Mouse (Mus musculus) urinary bladder, postnatal 36 days (tissue): ENCODE measurements around the gene Supt20.
A peak's percentile ranks its signal among the peaks of the same experiment; 100 is the strongest.
"Not testable (repeated sequence)": the region's sequence is repeated elsewhere in the genome, so short reads cannot be mapped to it uniquely, and the experiment has no call there.

Experiments used
- DNase-seq, 2 experiments: peaks; one replicate each; pipeline ENCODE4 v3.0.0; 2022; ENCODE audit warnings: low spot score in 2 of 2, mixed read lengths in 1 of 2

Gene Supt20

GRCm38 (mm10) chr3:54756058-54756457 lies 63.5 kb downstream of the Supt20 start:
- peak in 1 of 2 experiments; percentile 18 for DNase-seq

DNA sequence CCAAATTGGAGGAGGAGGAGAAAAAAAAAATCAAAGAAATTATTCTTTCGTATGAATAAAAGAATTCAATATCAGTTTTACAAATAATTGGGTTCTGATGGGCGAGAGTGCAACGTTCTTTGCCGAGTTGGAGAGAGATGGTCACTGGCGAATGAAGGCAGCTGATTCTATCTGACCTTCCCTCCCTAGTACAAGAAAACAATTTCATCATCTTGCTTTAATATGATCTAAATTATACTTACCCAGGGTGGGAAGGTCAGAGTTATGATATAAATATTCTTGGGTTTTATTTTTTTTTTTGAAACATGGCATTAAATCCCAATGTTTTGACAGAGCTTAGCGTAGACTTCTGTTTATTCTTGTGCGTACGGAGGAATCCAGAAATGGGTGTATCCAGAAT lies 64.8 kb downstream of the Supt20 start:
- no peak for DNase-seq

- no peak for DNase-seq
Observed at GRCm38 (mm10) chr3:54759211-54759610, 66.6 kb downstream of the Supt20 start.

DNA sequence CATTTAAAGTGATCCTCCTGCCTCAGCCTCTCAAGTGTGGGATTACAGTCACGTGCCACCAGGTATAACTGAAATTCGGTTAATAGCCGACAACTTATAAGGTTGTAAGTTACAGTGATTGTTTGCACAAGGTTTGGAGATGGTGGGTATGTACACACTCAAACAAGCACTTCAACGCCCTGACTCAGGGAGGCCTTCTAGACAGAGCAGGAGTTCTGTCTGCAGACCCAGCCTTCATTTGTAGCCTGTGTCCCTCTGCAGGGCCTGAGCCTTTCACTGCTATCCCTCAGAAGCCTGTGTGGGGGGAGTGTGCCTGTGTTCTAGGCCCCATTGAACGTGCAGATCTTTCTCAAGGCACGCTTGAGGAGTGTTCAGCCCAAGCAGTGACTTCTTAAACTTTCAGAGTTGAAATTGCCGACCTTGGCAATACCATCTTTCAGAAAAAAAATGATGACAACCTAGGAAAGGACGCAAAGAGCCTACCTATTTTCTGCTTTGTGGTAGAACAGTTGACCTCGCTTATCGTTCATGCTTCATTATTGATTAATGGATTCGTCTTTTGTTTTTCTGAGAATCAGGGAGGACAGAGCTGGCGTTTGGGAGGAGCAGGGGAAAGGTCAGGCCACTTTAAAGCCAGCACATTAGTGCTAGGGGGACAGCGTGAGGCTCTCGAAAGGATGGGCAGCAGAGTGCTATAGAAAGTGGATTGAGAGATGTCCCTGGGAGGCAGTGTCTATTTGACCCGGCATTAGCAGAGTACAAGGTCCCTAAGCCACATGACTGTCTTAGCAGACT lies 67.9 kb downstream of the Supt20 start:
- no peak for DNase-seq

DNA sequence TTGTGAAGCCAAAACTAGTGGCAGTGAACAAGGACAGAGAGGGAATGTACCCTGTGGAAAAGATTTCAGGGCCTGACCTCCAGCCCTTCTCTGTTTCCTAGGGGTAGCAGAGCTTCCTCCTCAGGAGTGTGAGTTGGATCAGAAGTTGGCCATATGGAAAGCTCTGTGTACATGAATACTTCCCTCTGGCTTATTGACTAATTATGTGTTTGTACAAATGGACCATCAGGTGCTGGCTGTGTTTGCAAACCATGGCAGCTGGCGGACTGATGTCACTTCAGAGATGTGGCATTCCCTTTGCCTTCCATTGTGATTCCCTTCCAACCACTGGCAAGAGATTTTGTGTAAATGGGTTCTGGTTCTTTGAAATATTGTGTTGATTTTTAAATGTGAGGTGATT lies 68.7 kb downstream of the Supt20 start:
- no peak for DNase-seq

- DNase-seq = no peak
Observed at GRCm38 (mm10) chr3:54764418-54764817, 71.8 kb downstream of the Supt20 start.

DNA sequence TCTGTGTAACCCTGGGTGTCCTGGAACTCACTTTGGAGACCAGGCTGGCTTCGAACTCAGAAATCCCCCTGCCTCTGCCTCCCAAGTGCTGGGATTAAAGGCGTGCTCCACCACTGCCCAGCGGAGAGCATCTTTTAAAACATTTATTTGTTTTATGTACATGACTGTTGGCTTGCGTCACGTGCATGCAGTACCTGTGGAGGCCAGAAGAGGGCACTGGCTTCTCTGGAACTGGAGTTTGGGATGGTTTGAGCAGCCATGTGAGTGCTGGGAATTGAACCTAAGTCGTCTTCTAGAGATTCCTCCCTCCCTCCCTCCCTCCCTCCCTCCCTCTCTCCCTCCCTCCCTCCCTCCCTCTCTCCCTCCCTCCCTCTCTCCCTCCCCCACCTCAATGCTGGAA lies 72.9 kb downstream of the Supt20 start:
- not testable (repeated sequence) for DNase-seq

- no peak for DNase-seq
Observed at GRCm38 (mm10) chr3:54766034-54766433, 73.4 kb downstream of the Supt20 start.

DNA sequence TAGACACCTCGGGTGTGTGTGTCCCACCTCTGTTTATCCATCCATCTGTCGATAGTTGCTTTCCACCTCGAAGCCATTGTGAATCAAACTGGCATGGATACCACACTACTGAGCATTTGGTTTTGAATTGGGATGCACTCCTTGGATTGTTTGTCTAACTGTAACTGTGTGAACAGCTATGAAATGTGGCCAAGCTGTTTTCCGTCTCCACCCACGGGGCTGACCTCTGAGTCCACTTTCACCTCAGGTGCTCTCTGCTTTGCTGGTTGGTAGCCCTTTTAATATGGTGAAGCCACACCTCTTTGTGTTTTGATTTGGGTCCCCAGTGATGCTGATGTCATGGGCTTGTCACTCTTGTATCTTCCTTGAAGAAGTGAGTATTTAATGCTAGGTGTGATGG lies 74.2 kb downstream of the Supt20 start:
- DNase-seq = no peak

DNA sequence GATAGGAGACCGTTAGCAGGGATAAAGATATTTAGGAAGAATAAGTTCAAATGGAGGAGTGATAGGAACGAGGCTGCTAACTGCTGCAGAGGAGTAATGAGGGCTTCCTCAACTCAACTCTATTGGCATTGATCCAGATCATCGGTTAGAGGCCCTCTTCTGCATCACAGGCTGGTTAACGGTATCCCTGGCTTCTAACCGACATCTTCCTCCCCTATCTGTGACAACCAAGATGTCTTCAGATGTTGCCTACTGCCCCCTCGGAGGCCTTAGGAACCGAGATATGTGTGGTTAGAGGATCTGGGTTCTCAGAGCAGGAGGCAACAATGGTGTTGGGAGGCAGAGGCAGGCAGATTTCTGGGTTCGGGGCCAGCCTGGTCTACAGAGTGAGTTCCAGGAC lies 76.0 kb downstream of the Supt20 start:
- DNase-seq = no peak

GRCm38 (mm10) chr3:54769349-54770275 lies 77.0 kb downstream of the Supt20 start:
- no peak for DNase-seq

DNA sequence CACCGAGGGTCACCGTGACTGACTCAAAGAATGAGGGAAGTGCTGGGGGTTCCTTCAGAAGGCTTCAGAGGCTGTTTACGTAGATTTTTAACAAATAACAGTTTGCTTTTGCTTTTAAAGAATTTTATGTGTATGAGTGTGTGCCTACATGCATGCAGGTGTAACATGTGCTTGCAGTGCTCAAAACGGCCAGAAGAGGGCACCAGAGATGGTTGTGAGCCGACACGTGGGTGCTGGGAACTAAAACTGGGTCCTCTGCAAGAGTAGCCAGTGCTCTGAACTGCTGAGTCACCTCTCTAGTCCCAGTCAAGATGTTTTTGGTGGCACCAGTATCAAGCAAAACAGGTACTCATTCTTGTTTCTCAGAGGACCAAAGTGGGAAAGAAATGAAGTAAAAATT lies 81.0 kb downstream of the Supt20 start:
- no peak for DNase-seq

DNA sequence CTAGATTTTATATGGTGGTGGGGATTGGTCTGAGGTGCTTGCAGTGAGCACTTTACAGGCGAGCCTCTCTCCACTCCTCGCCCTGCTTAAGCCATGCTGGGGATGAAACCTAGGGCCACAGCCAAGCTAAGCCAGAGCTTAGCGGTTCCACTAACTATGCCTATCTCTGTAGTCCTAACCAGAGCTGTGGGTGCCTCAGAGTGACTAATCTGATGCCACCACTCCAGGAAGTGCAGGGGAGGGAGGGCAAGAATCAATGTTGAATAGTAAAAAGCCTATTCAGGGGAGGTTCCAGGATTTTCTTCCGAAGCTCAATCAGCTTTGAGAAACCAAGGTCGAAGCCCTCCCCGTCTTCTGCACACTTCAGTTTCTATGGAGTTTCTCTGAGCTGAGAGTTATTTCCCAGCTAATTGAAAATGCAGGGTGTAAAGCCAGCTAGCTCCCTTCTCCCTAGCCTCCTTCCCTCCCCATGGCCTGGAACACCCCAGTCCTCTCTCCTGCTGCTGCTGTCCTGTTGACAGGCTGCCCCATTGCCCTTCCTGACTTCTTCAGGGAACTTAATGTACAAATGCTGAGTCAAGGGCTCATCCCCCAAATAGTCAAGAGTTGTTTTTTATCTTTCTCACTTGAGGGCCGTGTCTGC lies 83.5 kb downstream of the Supt20 start:
- DNase-seq = no peak
